Mouse (Mus musculus): ENCODE measurements around the gene Secisbp2. TPM values are rescaled to one million over a fixed set of nuclear protein-coding genes. Genes with fewer than 3 reads are reported as not detected.

Gene Secisbp2
- total RNA-seq, 2 experiments from 2014 or later = 18.7 to 19.1 TPM

GRCm38 (mm10) chr13:51644829-51645789, 6.4 kb upstream of the Secisbp2 start, which contains the start of gene Cks2:
Gene Cks2, plus strand, starts transcription at chr13:51645232.
- intact Hi-C loops (cut with DNase I) = loop anchor here (10.0 kb wide), 1 partner anchor 540 kb away; the partner anchor contains the start of gene Spin1
- Histone ChIP-seq H3K27ac (peak within 1 kb of the TSS; percentile 89), H3K4me3 (peak within 1 kb of the TSS; percentile 74)
- peak; percentile 94 to 96 for DNase-seq (ENCODE audit: extremely low spot score in 1 of 2, low spot score in 2 of 2)
- TF ChIP-seq CTCF (IDR thresholded peaks at IDR 0.05) = no peak

GRCm38 (mm10) chr13:51645872-51646271, 5.6 kb upstream of the Secisbp2 start:
- no peak for TF ChIP-seq CTCF (IDR thresholded peaks at IDR 0.05)
- intact Hi-C loops (cut with DNase I) = loop anchor here (10.0 kb wide), 1 partner anchor 541 kb away; the partner anchor contains the start of gene Spin1
- DNase-seq (ENCODE audit: extremely low spot score in 1 of 2, low spot score in 2 of 2) = no peak
- H3K4me3 ChIP-seq = peak overlapping the region; percentile 74; the same call in 1 of the 2 replicates
- H3K27ac ChIP-seq = no peak overlapping the region

- DNase-seq (ENCODE audit: extremely low spot score in 1 of 2, low spot score in 2 of 2) = no peak
- intact Hi-C loops (cut with DNase I) = loop anchor here (10.0 kb wide), 1 partner anchor 542 kb away; the partner anchor contains the start of gene Spin1
- H3K4me3 ChIP-seq = no peak overlapping the region
- no peak for TF ChIP-seq CTCF (IDR thresholded peaks at IDR 0.05)
- no peak overlapping the region for H3K27ac ChIP-seq
Measured at GRCm38 (mm10) chr13:51646362-51647027, 5.0 kb upstream of the Secisbp2 start.

GRCm38 (mm10) chr13:51647770-51648169, 3.7 kb upstream of the Secisbp2 start:
- intact Hi-C loops (cut with DNase I) = loop anchor here (10.0 kb wide), 1 partner anchor 543 kb away; the partner anchor contains the start of gene Spin1
- TF ChIP-seq CTCF (IDR thresholded peaks at IDR 0.05) = no peak
- Histone ChIP-seq H3K4me3 (no peak overlapping the region), H3K27ac (no peak overlapping the region)
- DNase-seq (ENCODE audit: extremely low spot score in 1 of 2, low spot score in 2 of 2) = no peak

GRCm38 (mm10) chr13:51648237-51648636, 3.3 kb upstream of the Secisbp2 start:
- no peak overlapping the region for H3K4me3 ChIP-seq
- no peak for TF ChIP-seq CTCF (IDR thresholded peaks at IDR 0.05)
- DNase-seq (ENCODE audit: extremely low spot score in 1 of 2, low spot score in 2 of 2) = no peak
- intact Hi-C loops (cut with DNase I) = loop anchor here (10.0 kb wide), 1 partner anchor 543 kb away; the partner anchor contains the start of gene Spin1
- H3K27ac ChIP-seq = no peak overlapping the region

- TF ChIP-seq CTCF (IDR thresholded peaks at IDR 0.05) = no peak
- DNase-seq (ENCODE audit: extremely low spot score in 1 of 2, low spot score in 2 of 2) = no peak
- intact Hi-C loops (cut with DNase I) = loop anchor here (5.0 to 10.0 kb wide), 3 partner anchors 143 to 545 kb away; partner anchors contain the start of genes Sema4d and Spin1
- H3K27ac ChIP-seq = no peak overlapping the region
- no peak overlapping the region for H3K4me3 ChIP-seq
Measured at GRCm38 (mm10) chr13:51649740-51650139, 1.8 kb upstream of the Secisbp2 start.

- intact Hi-C loops (cut with DNase I) = loop anchor here (5.0 kb wide), 2 partner anchors 139 to 164 kb away; partner anchors contain the start of gene Sema4d
- Histone ChIP-seq H3K4me3 (no peak overlapping the region), H3K27ac (no peak overlapping the region)
- no peak for DNase-seq (ENCODE audit: extremely low spot score in 1 of 2, low spot score in 2 of 2)
- TF ChIP-seq CTCF (IDR thresholded peaks at IDR 0.05) = no peak
Measured at GRCm38 (mm10) chr13:51653159-51653558, 1.7 kb downstream of the Secisbp2 start.

- Histone ChIP-seq H3K27ac (no peak overlapping the region), H3K4me3 (no peak overlapping the region)
- intact Hi-C loops (cut with DNase I) = loop anchor here (5.0 kb wide), 2 partner anchors 138 to 163 kb away; partner anchors contain the start of gene Sema4d
- TF ChIP-seq CTCF (IDR thresholded peaks at IDR 0.05) = no peak
- DNase-seq (ENCODE audit: extremely low spot score in 1 of 2, low spot score in 2 of 2) = no peak
Measured at GRCm38 (mm10) chr13:51653961-51654360, 2.5 kb downstream of the Secisbp2 start.

GRCm38 (mm10) chr13:51656516-51657235, 5.2 kb downstream of the Secisbp2 start:
- no peak for TF ChIP-seq CTCF (IDR thresholded peaks at IDR 0.05)
- H3K4me3 ChIP-seq = no peak overlapping the region
- no peak overlapping the region for H3K27ac ChIP-seq
- DNase-seq (ENCODE audit: extremely low spot score in 1 of 2, low spot score in 2 of 2) = no peak
- intact Hi-C loops (cut with DNase I) = no loop called here

GRCm38 (mm10) chr13:51658094-51658493, 6.6 kb downstream of the Secisbp2 start:
- intact Hi-C loops (cut with DNase I) = no loop called here
- TF ChIP-seq CTCF (IDR thresholded peaks at IDR 0.05) = no peak
- H3K4me3 ChIP-seq = no peak overlapping the region
- no peak for DNase-seq (ENCODE audit: extremely low spot score in 1 of 2, low spot score in 2 of 2)
- no peak overlapping the region for H3K27ac ChIP-seq

- TF ChIP-seq CTCF (IDR thresholded peaks at IDR 0.05) = no peak
- H3K27ac ChIP-seq = no peak overlapping the region
- DNase-seq (ENCODE audit: extremely low spot score in 1 of 2, low spot score in 2 of 2) = no peak
- intact Hi-C loops (cut with DNase I) = no loop called here
- no peak overlapping the region for H3K4me3 ChIP-seq
Measured at GRCm38 (mm10) chr13:51659573-51659972, 8.1 kb downstream of the Secisbp2 start.

Measured in left cerebral cortex, adult 2 months (tissue).